ENCODE assay signal across 29 mouse cellular contexts in the genomic region with DNA sequence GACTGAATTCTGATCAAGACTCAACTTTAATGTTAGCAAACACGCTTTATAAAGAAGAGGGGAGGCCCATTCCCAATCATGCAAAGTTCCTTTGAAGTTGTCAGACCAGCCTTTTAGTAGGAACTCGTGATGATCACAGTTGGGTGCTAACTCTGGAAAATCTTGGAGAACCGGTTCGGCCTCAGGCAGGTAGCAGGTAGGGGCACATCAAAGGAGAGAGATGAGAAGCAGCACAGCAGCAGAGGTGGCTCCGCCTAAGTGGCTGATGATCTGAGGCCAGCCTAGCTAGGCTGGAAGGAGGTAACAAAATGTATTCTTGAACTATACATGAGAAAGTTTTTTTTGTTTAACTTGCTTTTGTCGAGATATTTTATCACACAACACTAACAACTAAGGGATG.
DNase-seq lines count a peak whose midpoint lies in the region; ATAC-seq and TF ChIP-seq lines count a peak whose summit lies in the region.
"Had no signal": no experiment of that assay in that cellular context is flagged by ENCODE, and none has a peak within 500 bp of the region (broad histone marks: within the 10 kb centered on the region; RNA-seq: fewer than 3 reads in every experiment).

No protein-coding gene starts in this region.

- H3K4me2 ChIP-seq in limb, embryonic 14.5 days (replicated peaks; ENCODE audit: low read depth, low read length, severe bottlenecking) = no peak overlapping the region
- H3K4me2 ChIP-seq in embryonic facial prominence, embryonic 14.5 days (ENCODE audit: low read depth, low read length) = no peak overlapping the region
- H3K4me2 ChIP-seq in intestine, embryonic 15.5 days (replicated peaks) = no peak overlapping the region
- H3K4me2 ChIP-seq: heart, embryonic 11.5 days; hindbrain, embryonic 12.5 days; kidney, embryonic 15.5 days; limb, embryonic 13.5 days; liver, embryonic 12.5 days; neural tube, embryonic 15.5 days had no signal

- DNase-seq in limb, embryonic 14.5 days (ENCODE audit: low spot score) = peak; percentile 42
- DNase-seq in limb, embryonic 10.5 days (ENCODE audit: low spot score) = no peak
- peak; percentile 70 for DNase-seq in embryonic facial prominence, embryonic 14.5 days (ENCODE audit: low spot score)
- no peak for DNase-seq in heart, adult 18-20 months
- DNase-seq in cerebellum, postnatal 4 days (ENCODE audit: low spot score in 2 of 2) = no peak
- DNase-seq: adrenal gland, adult 2 months; cerebellum, adult 8-10 months; cerebellum, postnatal 25 days; gastrocnemius, adult 2 months; heart, postnatal 36 days; kidney, adult 18-20 months; kidney, postnatal 25 days; lung, adult 18-20 months; lung, postnatal 14 days; midbrain, embryonic 14.5 days; retina, postnatal 1 day; right cerebral cortex, postnatal 14 days had no signal

- H3K9me3 ChIP-seq in limb, embryonic 14.5 days (ENCODE audit: control insufficient read depth, low read length) = no peaks in the 10 kb centered on the region
- no peaks in the 10 kb centered on the region for H3K9me3 ChIP-seq in limb, embryonic 10.5 days (replicated peaks)
- no peaks in the 10 kb centered on the region for H3K9me3 ChIP-seq in embryonic facial prominence, embryonic 14.5 days (ENCODE audit: control insufficient read depth, low read length)
- no peaks in the 10 kb centered on the region for H3K9me3 ChIP-seq in intestine, embryonic 15.5 days
- H3K9me3 ChIP-seq: hindbrain, embryonic 12.5 days; kidney, embryonic 15.5 days; limb, embryonic 13.5 days; liver, embryonic 12.5 days; neural tube, embryonic 15.5 days had no signal

- no peaks in the 10 kb centered on the region for H3K27me3 ChIP-seq in limb, embryonic 14.5 days (ENCODE audit: control insufficient read depth, insufficient read depth, low read length)
- H3K27me3 ChIP-seq in limb, embryonic 10.5 days (ENCODE audit: low read depth, poor library complexity, severe bottlenecking) = no peaks in the 10 kb centered on the region
- H3K27me3 ChIP-seq in embryonic facial prominence, embryonic 14.5 days (replicated peaks; ENCODE audit: control insufficient read depth, insufficient read depth, low read length) = no peaks in the 10 kb centered on the region
- H3K27me3 ChIP-seq in intestine, embryonic 15.5 days (replicated peaks) = no peaks in the 10 kb centered on the region
- H3K27me3 ChIP-seq: hindbrain, embryonic 12.5 days; kidney, embryonic 15.5 days; limb, embryonic 13.5 days; liver, embryonic 12.5 days; neural tube, embryonic 15.5 days; Patski had no signal

- no peak for TF ChIP-seq POLR2A in limb, embryonic 14.5 days (IDR thresholded peaks at IDR 0.05; ENCODE audit: borderline replicate concordance, extremely low read depth, insufficient read depth, insufficient read length)

- ATAC-seq in limb, embryonic 14.5 days (ENCODE audit: low FRiP score, low read depth) = no peak
- ATAC-seq in embryonic facial prominence, embryonic 14.5 days (ENCODE audit: low read depth) = peak; percentile 60; the same call in 1 of the 2 replicates
- ATAC-seq in intestine, embryonic 15.5 days = peak; percentile 94
- no peak for ATAC-seq in granulocyte monocyte progenitor cell, adult 5-6 weeks (replicated peaks; ENCODE audit: poor library complexity, severe bottlenecking)
- ATAC-seq: forebrain, embryonic 14.5 days; hindbrain, postnatal 0 days; liver, embryonic 12.5 days; Patski had no signal

- H3K4me3 ChIP-seq in limb, embryonic 14.5 days (replicated peaks; ENCODE audit: low read length) = no peak overlapping the region
- no peak overlapping the region for H3K4me3 ChIP-seq in limb, embryonic 10.5 days
- no peak overlapping the region for H3K4me3 ChIP-seq in embryonic facial prominence, embryonic 14.5 days (ENCODE audit: low read depth, low read length)
- H3K4me3 ChIP-seq in intestine, embryonic 15.5 days (replicated peaks) = no peak overlapping the region
- H3K4me3 ChIP-seq: gastrocnemius, adult 2 months; hindbrain, embryonic 12.5 days; kidney, embryonic 15.5 days; left cerebral cortex, adult 2 months; limb, embryonic 13.5 days; liver, embryonic 12.5 days; neural tube, embryonic 15.5 days had no signal

- H3K9ac ChIP-seq in limb, embryonic 14.5 days (ENCODE audit: low read depth, low read length, severe bottlenecking) = no peak overlapping the region
- H3K9ac ChIP-seq in embryonic facial prominence, embryonic 14.5 days (ENCODE audit: low read depth, low read length) = no peak overlapping the region
- H3K9ac ChIP-seq in intestine, embryonic 15.5 days = no peak overlapping the region
- H3K9ac ChIP-seq: hindbrain, embryonic 12.5 days; kidney, embryonic 15.5 days; limb, embryonic 13.5 days; liver, embryonic 12.5 days; neural tube, embryonic 15.5 days had no signal

- H3K4me1 ChIP-seq in limb, embryonic 14.5 days (ENCODE audit: control insufficient read depth, insufficient read depth, low read length) = no peaks in the 10 kb centered on the region
- no peaks in the 10 kb centered on the region for H3K4me1 ChIP-seq in limb, embryonic 10.5 days
- H3K4me1 ChIP-seq in embryonic facial prominence, embryonic 14.5 days (ENCODE audit: control insufficient read depth, insufficient read depth, low read length) = no peaks in the 10 kb centered on the region
- H3K4me1 ChIP-seq in intestine, embryonic 15.5 days (replicated peaks) = no peaks in the 10 kb centered on the region
- H3K4me1 ChIP-seq: hindbrain, embryonic 12.5 days; kidney, embryonic 15.5 days; limb, embryonic 13.5 days; liver, embryonic 12.5 days; neural tube, embryonic 15.5 days had no signal

- WGBS in limb, embryonic 14.5 days = 48% methylated on average over 6 of the region's 6 CpGs
- WGBS in limb, embryonic 10.5 days = 47% methylated on average over 6 of the region's 6 CpGs
- 53% methylated on average over 6 of the region's 6 CpGs for WGBS in embryonic facial prominence, embryonic 14.5 days
- WGBS in intestine, embryonic 15.5 days = 42% methylated on average over 6 of the region's 6 CpGs

- H3K27ac ChIP-seq in limb, embryonic 14.5 days (replicated peaks; ENCODE audit: low read depth, low read length) = no peak overlapping the region
- H3K27ac ChIP-seq in limb, embryonic 10.5 days = no peak overlapping the region
- no peak overlapping the region for H3K27ac ChIP-seq in embryonic facial prominence, embryonic 14.5 days (replicated peaks; ENCODE audit: low read depth, low read length)
- no peak overlapping the region for H3K27ac ChIP-seq in intestine, embryonic 15.5 days
- H3K27ac ChIP-seq: gastrocnemius, adult 2 months; hindbrain, embryonic 12.5 days; hindbrain, postnatal 0 days; kidney, embryonic 15.5 days; left cerebral cortex, adult 2 months; limb, embryonic 13.5 days; liver, embryonic 12.5 days; neural tube, embryonic 15.5 days had no signal

- no peaks in the 10 kb centered on the region for H3K36me3 ChIP-seq in limb, embryonic 14.5 days (ENCODE audit: control insufficient read depth, insufficient read depth, low read length)
- H3K36me3 ChIP-seq in limb, embryonic 10.5 days = no peaks in the 10 kb centered on the region
- no peaks in the 10 kb centered on the region for H3K36me3 ChIP-seq in embryonic facial prominence, embryonic 14.5 days (ENCODE audit: control insufficient read depth, insufficient read depth, low read length)
- no peaks in the 10 kb centered on the region for H3K36me3 ChIP-seq in intestine, embryonic 15.5 days
- H3K36me3 ChIP-seq: hindbrain, embryonic 12.5 days; kidney, embryonic 15.5 days; limb, embryonic 13.5 days; liver, embryonic 12.5 days; neural tube, embryonic 15.5 days had no signal

Comparison
In these comparisons a context has a peak if more than half of its experiments do, and no peak if none do; other contexts are left out.
1. DNase-seq: peak in limb, embryonic 14.5 days (single experiment) and embryonic facial prominence, embryonic 14.5 days (single experiment); none in limb, embryonic 10.5 days (single experiment), heart, adult 18-20 months (0 of 2) and cerebellum, postnatal 4 days (0 of 2).
2. ATAC-seq: peak in embryonic facial prominence, embryonic 14.5 days (single experiment) and intestine, embryonic 15.5 days (single experiment); none in limb, embryonic 14.5 days (single experiment) and granulocyte monocyte progenitor cell, adult 5-6 weeks (single experiment).